Mouse (Mus musculus): ENCODE results near the gene Rpl41. TPM values are rescaled to one million over a fixed set of nuclear protein-coding genes. Genes with fewer than 3 reads are reported as not detected.
"Not testable (repeated sequence)": the region's sequence is repeated elsewhere in the genome, so short reads cannot be mapped to it uniquely, and the experiment has no call there.

Gene Rpl41
- total RNA-seq, 2 experiments from 2014 or later: 1,645 to 1,937 TPM

GRCm38 (mm10) chr10:128565206-128565787, 16.2 kb upstream of the Rpl41 start:
- peak; percentile 36 to 49 for DNase-seq

GRCm38 (mm10) chr10:128563544-128563943, 14.4 kb upstream of the Rpl41 start:
- intact Hi-C loops (cut with DNase I): no loop called here
- no peak for DNase-seq

More at GRCm38 (mm10) chr10:128565206-128565787, 16.2 kb upstream of the Rpl41 start:
- intact Hi-C loops (cut with DNase I): loop anchor here (2.0 to 5.0 kb wide), 3 partner anchors 14 to 107 kb away; partner anchors contain the start of gene Suox

- no peak for DNase-seq
- intact Hi-C loops (cut with DNase I): no loop called here
Measured at GRCm38 (mm10) chr10:128556963-128557362, 7.9 kb upstream of the Rpl41 start.

- DNase-seq: no peak
- intact Hi-C loops (cut with DNase I): no loop called here
Measured at GRCm38 (mm10) chr10:128556286-128556685, 7.2 kb upstream of the Rpl41 start.

GRCm38 (mm10) chr10:128555567-128555966, 6.5 kb upstream of the Rpl41 start:
- intact Hi-C loops (cut with DNase I): not testable (repeated sequence)

GRCm38 (mm10) chr10:128550144-128550823, 1.2 kb upstream of the Rpl41 start:
- intact Hi-C loops (cut with DNase I): loop anchor here (2.0 to 5.0 kb wide), 2 partner anchors 15 to 122 kb away; partner anchors contain the start of genes Pa2g4 and Suox

More at GRCm38 (mm10) chr10:128555567-128555966, 6.5 kb upstream of the Rpl41 start:
- not testable (repeated sequence) for DNase-seq

GRCm38 (mm10) chr10:128549682-128550057, 565 bp upstream of the Rpl41 start:
- not testable (repeated sequence) for DNase-seq
- intact Hi-C loops (cut with DNase I): loop anchor here (2.0 to 5.0 kb wide), 3 partner anchors 15 to 123 kb away; partner anchors contain the start of genes Pa2g4 and Suox

More at GRCm38 (mm10) chr10:128550144-128550823, 1.2 kb upstream of the Rpl41 start:
- DNase-seq: not testable (repeated sequence)

GRCm38 (mm10) chr10:128548051-128548791, 884 bp downstream of the Rpl41 start:
- intact Hi-C loops (cut with DNase I): loop anchor here (5.0 kb wide), 1 partner anchor 64 kb away; no protein-coding TSS in a partner anchor
- not testable (repeated sequence) for DNase-seq

- DNase-seq: peak; percentile 89 to 91
- intact Hi-C loops (cut with DNase I): loop anchor here (5.0 kb wide), 1 partner anchor 65 kb away; no protein-coding TSS in a partner anchor
Measured at GRCm38 (mm10) chr10:128547361-128548032, 1.6 kb downstream of the Rpl41 start, which contains the start of gene Zc3h10. Gene Zc3h10 (minus strand): TSS chr10:128547774.

- intact Hi-C loops (cut with DNase I): loop anchor here (5.0 kb wide), 1 partner anchor 66 kb away; no protein-coding TSS in a partner anchor
- DNase-seq: no peak
Measured at GRCm38 (mm10) chr10:128546787-128547186, 2.3 kb downstream of the Rpl41 start.

- intact Hi-C loops (cut with DNase I): loop anchor here (5.0 kb wide), 1 partner anchor 66 kb away; no protein-coding TSS in a partner anchor
Measured at GRCm38 (mm10) chr10:128546361-128546760, 2.7 kb downstream of the Rpl41 start.

GRCm38 (mm10) chr10:128545570-128545898, 3.6 kb downstream of the Rpl41 start:
- DNase-seq: no peak
- intact Hi-C loops (cut with DNase I): loop anchor here (5.0 kb wide), 1 partner anchor 67 kb away; no protein-coding TSS in a partner anchor

More at GRCm38 (mm10) chr10:128546361-128546760, 2.7 kb downstream of the Rpl41 start:
- no peak for DNase-seq

GRCm38 (mm10) chr10:128544674-128545569, 4.2 kb downstream of the Rpl41 start:
- no peak for DNase-seq

GRCm38 (mm10) chr10:128544151-128544657, 4.9 kb downstream of the Rpl41 start:
- intact Hi-C loops (cut with DNase I): no loop called here
- no peak for DNase-seq

More at GRCm38 (mm10) chr10:128544674-128545569, 4.2 kb downstream of the Rpl41 start:
- intact Hi-C loops (cut with DNase I): loop anchor here (5.0 kb wide), 1 partner anchor 67 kb away; no protein-coding TSS in a partner anchor

GRCm38 (mm10) chr10:128543100-128543499, 6.0 kb downstream of the Rpl41 start:
- DNase-seq: no peak
- intact Hi-C loops (cut with DNase I): no loop called here

- DNase-seq: no peak
- intact Hi-C loops (cut with DNase I): loop anchor here (5.0 kb wide), 1 partner anchor 131 kb away; no protein-coding TSS in a partner anchor
Measured at GRCm38 (mm10) chr10:128538340-128538870, 10.7 kb downstream of the Rpl41 start.

GRCm38 (mm10) chr10:128536266-128536940, 12.7 kb downstream of the Rpl41 start:
- intact Hi-C loops (cut with DNase I): loop anchor here (1.0 to 5.0 kb wide), 2 partner anchors 78 to 129 kb away; no protein-coding TSS in a partner anchor
- peak; percentile 85 to 91 for DNase-seq

All from heart, postnatal 14 days (tissue).